Mouse (Mus musculus): Measurements from ENCODE around the gene Nusap1. TPM values are rescaled to one million over a fixed set of nuclear protein-coding genes. Genes with fewer than 3 reads are reported as not detected.
A peak's percentile ranks its signal among the peaks of the same experiment; 100 is the strongest.
"Not testable (repeated sequence)": the region's sequence is repeated elsewhere in the genome, so short reads cannot be mapped to it uniquely, and the experiment has no call there.

Gene Nusap1
- polyA plus RNA-seq, 1 experiment from 2014 or later: 53.3 TPM

DNA sequence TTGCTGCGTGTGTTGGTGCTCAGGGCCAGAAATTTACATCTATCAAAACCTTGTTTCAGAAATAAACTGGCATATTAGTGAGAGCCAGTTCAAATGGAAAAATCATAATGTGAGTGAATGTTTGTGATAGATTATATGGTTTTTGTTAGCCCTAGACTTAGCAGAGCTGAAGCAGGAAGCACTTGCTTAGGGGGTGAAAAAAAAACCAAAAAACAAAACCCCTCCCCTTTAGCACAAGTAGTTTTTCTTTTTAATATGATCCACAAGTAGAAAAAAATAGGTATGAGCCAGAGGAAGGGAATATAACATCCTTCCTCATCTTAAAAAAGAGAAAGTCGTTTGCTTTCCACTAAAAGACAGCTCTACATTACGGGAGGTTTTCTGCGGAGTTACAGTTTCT is 22.8 kb upstream of the Nusap1 start:
- no peaks in the 10 kb centered on the region for H3K9me3 ChIP-seq (replicated peaks; ENCODE audit: control insufficient read depth, low read length)
- WGBS: 19% methylated on average over 4 of the region's 4 CpGs
- peak overlapping the region; percentile 73 for H3K4me2 ChIP-seq (ENCODE audit: low read depth, low read length)
- ATAC-seq (replicated peaks; ENCODE audit: extremely low read depth, insufficient read depth, low FRiP score): no peak
- H3K27ac ChIP-seq (ENCODE audit: low read length): peak overlapping the region; percentile 99
- no peaks in the 10 kb centered on the region for H3K27me3 ChIP-seq (ENCODE audit: control insufficient read depth, insufficient read depth, low read length)
- H3K36me3 ChIP-seq (ENCODE audit: control insufficient read depth, insufficient read depth): peaks cover 27% of the 10 kb centered on the region
- H3K9ac ChIP-seq (ENCODE audit: low read length): peak overlapping the region; percentile 100
- H3K4me3 ChIP-seq (ENCODE audit: low read length): peak overlapping the region; percentile 94
- H3K4me1 ChIP-seq (ENCODE audit: control insufficient read depth, insufficient read depth, low read length): peaks cover 21% of the 10 kb centered on the region

DNA sequence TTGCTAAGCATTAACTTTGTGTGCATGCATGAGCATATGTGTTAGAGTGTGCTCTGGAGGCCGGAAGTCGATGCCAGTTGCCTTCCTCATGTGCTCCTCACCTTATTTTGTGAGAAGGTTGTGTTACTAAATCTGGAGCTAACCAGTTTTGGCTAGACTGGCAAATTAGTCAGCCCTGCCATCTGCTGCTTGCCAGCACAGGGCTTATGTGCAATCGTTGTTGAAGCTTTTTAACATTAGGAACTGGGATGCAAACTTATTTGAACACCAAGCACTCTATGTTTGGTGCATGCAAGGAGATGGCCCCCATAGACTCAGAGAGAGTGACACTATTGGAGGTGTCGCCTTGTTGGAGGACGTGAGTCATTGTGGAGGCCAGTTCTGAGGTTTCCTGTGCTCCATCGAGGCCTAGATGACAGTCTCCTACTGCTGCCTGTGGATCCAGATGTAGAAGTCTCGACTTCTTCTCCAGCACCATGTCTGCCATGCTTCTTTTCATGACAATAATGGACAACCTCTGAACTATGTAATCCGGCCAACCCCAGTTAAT is 21.2 kb upstream of the Nusap1 start:
- 76% methylated on average over 8 of the region's 8 CpGs for WGBS
- H3K4me2 ChIP-seq (ENCODE audit: low read depth, low read length): no peak overlapping the region
- no peak for ATAC-seq (replicated peaks; ENCODE audit: extremely low read depth, insufficient read depth, low FRiP score)

DNA sequence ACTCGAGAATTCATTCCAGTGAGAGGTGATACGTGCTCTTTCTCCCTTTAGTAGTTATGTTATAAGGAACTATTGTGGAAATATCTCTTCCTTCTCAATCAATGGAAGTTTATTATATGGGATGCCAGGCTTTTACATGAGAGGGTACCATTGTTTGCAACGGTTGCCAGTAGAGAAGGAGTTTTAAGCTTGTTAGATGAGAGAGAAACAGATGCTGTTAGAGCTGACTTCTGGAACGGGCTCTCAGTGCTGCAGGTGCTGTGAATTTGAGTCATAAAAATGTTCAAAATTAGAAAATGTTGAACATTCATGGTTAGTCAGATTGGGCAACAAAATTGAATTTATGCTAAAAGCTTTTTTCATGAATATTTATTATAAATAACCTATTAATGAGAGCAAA is 17.1 kb upstream of the Nusap1 start:
- H3K4me3 ChIP-seq (ENCODE audit: low read length): no peak overlapping the region
- H3K27me3 ChIP-seq (ENCODE audit: control insufficient read depth, insufficient read depth, low read length): no peaks in the 10 kb centered on the region
- no peak for ATAC-seq (replicated peaks; ENCODE audit: extremely low read depth, insufficient read depth, low FRiP score)
- no peak overlapping the region for H3K4me2 ChIP-seq (ENCODE audit: low read depth, low read length)
- no peak overlapping the region for H3K27ac ChIP-seq (ENCODE audit: low read length)
- peaks cover 42% of the 10 kb centered on the region for H3K4me1 ChIP-seq (ENCODE audit: control insufficient read depth, insufficient read depth, low read length)
- H3K36me3 ChIP-seq (ENCODE audit: control insufficient read depth, insufficient read depth): peaks cover 44% of the 10 kb centered on the region
- WGBS: 82% methylated on average over 4 of the region's 4 CpGs
- H3K9ac ChIP-seq (ENCODE audit: low read length): no peak overlapping the region
- H3K9me3 ChIP-seq (replicated peaks; ENCODE audit: control insufficient read depth, low read length): no peaks in the 10 kb centered on the region

More for the DNA sequence above, 21.2 kb upstream of the Nusap1 start:
- H3K4me3 ChIP-seq (ENCODE audit: low read length): no peak overlapping the region
- no peak overlapping the region for H3K27ac ChIP-seq (ENCODE audit: low read length)
- H3K36me3 ChIP-seq (ENCODE audit: control insufficient read depth, insufficient read depth): peaks cover 29% of the 10 kb centered on the region
- H3K9me3 ChIP-seq (replicated peaks; ENCODE audit: control insufficient read depth, low read length): no peaks in the 10 kb centered on the region
- peaks cover 30% of the 10 kb centered on the region for H3K4me1 ChIP-seq (ENCODE audit: control insufficient read depth, insufficient read depth, low read length)
- H3K27me3 ChIP-seq (ENCODE audit: control insufficient read depth, insufficient read depth, low read length): no peaks in the 10 kb centered on the region
- no peak overlapping the region for H3K9ac ChIP-seq (ENCODE audit: low read length)

DNA sequence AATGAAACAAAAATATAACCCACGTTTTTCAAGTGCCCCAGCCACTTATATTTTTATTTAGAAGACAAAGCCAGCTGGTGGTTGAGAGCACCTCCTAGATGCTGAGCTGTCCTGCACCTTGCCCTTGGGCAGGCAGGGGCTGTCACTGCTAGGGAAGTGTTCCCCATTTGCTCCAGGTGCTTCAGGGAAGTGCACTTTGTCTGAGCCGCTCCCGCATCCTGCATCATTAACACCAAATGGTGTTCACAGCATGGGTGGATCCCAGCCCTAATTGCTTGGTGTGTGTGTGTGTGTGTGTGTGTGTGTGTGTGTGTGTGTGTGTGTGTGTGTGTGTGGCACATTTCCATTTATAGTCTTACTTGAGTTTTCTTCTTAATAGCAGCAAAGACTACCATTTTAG is 16.5 kb upstream of the Nusap1 start:
- Histone ChIP-seq H3K36me3 (ENCODE audit: control insufficient read depth, insufficient read depth) (peaks cover 45% of the 10 kb centered on the region), H3K4me1 (ENCODE audit: control insufficient read depth, insufficient read depth, low read length) (peaks cover 38% of the 10 kb centered on the region)
- H3K9ac ChIP-seq (ENCODE audit: low read length); H3K9me3 ChIP-seq (replicated peaks; ENCODE audit: control insufficient read depth, low read length); H3K4me3 ChIP-seq (ENCODE audit: low read length); H3K4me2 ChIP-seq (ENCODE audit: low read depth, low read length); ATAC-seq (replicated peaks; ENCODE audit: extremely low read depth, insufficient read depth, low FRiP score); H3K27me3 ChIP-seq (ENCODE audit: control insufficient read depth, insufficient read depth, low read length); H3K27ac ChIP-seq (ENCODE audit: low read length): not testable (repeated sequence)
- WGBS: 66% methylated on average over 3 of the region's 3 CpGs

DNA sequence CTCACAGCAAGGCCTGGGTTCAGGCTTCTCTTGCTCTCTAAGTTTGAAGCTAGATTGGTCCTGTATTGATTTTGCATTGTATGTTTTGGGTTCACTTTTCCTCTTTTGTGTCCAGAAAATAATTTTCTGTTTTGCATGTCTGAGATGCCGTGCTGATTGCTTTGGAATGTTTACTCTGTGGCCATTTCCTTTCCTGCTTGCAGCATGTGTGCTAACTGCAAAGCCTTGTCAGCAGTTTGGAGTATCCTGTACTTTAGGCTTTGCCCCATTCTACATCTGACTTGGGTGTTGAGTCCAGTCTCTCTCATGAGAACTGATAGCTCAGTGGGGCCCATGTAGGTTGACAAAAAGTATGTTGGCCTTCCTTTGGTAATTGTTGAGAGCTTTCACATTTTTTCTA is 15.6 kb upstream of the Nusap1 start:
- Histone ChIP-seq H3K4me2 (ENCODE audit: low read depth, low read length) (no peak overlapping the region; the same call in 1 of the 2 replicates), H3K27me3 (ENCODE audit: control insufficient read depth, insufficient read depth, low read length) (no peaks in the 10 kb centered on the region), H3K36me3 (ENCODE audit: control insufficient read depth, insufficient read depth) (peaks cover 40% of the 10 kb centered on the region), H3K9ac (ENCODE audit: low read length) (0 out of 2 replicates have a peak overlapping the region, but pooled peaks have one; percentile 25), H3K4me3 (ENCODE audit: low read length) (no peak overlapping the region), H3K9me3 (replicated peaks; ENCODE audit: control insufficient read depth, low read length) (no peaks in the 10 kb centered on the region), H3K4me1 (ENCODE audit: control insufficient read depth, insufficient read depth, low read length) (peaks cover 34% of the 10 kb centered on the region), H3K27ac (ENCODE audit: low read length) (no peak overlapping the region; the same call in 1 of the 2 replicates)
- 27% methylated on average over 1 of the region's 1 CpGs for WGBS
- no peak for ATAC-seq (replicated peaks; ENCODE audit: extremely low read depth, insufficient read depth, low FRiP score)

DNA sequence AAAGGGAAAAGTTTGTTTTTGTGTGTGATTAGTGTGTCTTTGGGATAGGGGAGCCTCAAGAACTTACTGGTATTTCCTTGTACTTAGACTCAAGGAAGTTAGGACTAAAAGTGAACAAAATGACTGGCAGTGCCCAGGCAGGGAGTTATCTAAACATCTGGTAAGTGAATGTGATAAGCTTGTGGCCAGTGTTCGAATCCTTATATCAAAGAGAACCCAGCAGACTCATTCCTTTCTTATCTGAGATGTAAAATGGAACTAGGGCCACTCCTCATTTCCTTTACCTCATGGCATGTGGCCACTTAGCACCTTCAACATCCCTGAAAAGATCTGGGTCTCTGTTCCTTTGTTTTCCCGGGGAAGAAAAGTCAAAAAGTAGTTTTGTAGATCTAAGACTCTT is 14.2 kb upstream of the Nusap1 start:
- ATAC-seq (replicated peaks; ENCODE audit: extremely low read depth, insufficient read depth, low FRiP score): no peak

DNA sequence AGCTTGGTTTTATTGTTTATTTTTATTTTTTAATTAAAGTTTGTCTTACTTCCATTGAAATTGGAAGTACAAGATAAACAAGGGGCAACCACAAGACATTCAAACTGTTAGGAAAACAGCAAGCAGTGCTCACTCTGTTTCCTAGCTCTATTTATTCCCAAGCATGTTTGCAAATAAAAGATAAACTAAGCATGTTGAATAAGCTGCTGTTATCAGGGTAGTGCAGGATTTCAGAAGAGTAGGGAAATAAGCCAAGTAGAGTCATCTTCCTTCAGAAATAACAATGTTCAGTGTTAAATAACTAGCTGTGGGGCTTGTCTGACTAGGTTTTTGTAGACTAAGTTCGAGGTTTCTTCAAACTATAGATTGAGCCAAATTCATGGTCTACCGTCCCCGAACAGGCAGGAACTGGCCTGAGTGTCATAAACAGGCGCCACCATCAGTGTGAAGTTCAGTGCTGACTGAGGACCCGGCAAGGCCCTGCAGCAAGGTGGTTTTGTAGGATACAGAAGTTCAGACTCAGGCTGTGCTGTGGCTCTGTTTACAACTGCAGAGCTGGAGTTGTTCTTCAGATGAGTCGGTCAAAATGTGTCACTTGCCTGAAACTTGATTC is 12.6 kb upstream of the Nusap1 start:
- H3K4me1 ChIP-seq (ENCODE audit: control insufficient read depth, insufficient read depth, low read length): peaks cover 27% of the 10 kb centered on the region
- peaks cover 46% of the 10 kb centered on the region for H3K36me3 ChIP-seq (ENCODE audit: control insufficient read depth, insufficient read depth)
- no peak overlapping the region for H3K27ac ChIP-seq (ENCODE audit: low read length)
- H3K9me3 ChIP-seq (replicated peaks; ENCODE audit: control insufficient read depth, low read length): no peaks in the 10 kb centered on the region
- no peak overlapping the region for H3K4me3 ChIP-seq (ENCODE audit: low read length)
- 85% methylated on average over 6 of the region's 6 CpGs for WGBS
- H3K9ac ChIP-seq (ENCODE audit: low read length): no peak overlapping the region
- ATAC-seq (replicated peaks; ENCODE audit: extremely low read depth, insufficient read depth, low FRiP score): no peak
- no peak overlapping the region for H3K4me2 ChIP-seq (ENCODE audit: low read depth, low read length)
- H3K27me3 ChIP-seq (ENCODE audit: control insufficient read depth, insufficient read depth, low read length): no peaks in the 10 kb centered on the region

More for the DNA sequence above, 14.2 kb upstream of the Nusap1 start:
- H3K27ac ChIP-seq (ENCODE audit: low read length): no peak overlapping the region
- H3K4me3 ChIP-seq (ENCODE audit: low read length): no peak overlapping the region
- H3K4me2 ChIP-seq (ENCODE audit: low read depth, low read length): no peak overlapping the region
- H3K9me3 ChIP-seq (replicated peaks; ENCODE audit: control insufficient read depth, low read length): no peaks in the 10 kb centered on the region
- peaks cover 46% of the 10 kb centered on the region for H3K36me3 ChIP-seq (ENCODE audit: control insufficient read depth, insufficient read depth)
- 14% methylated on average over 2 of the region's 2 CpGs for WGBS
- no peaks in the 10 kb centered on the region for H3K27me3 ChIP-seq (ENCODE audit: control insufficient read depth, insufficient read depth, low read length)
- H3K9ac ChIP-seq (ENCODE audit: low read length): no peak overlapping the region
- H3K4me1 ChIP-seq (ENCODE audit: control insufficient read depth, insufficient read depth, low read length): peaks cover 29% of the 10 kb centered on the region

DNA sequence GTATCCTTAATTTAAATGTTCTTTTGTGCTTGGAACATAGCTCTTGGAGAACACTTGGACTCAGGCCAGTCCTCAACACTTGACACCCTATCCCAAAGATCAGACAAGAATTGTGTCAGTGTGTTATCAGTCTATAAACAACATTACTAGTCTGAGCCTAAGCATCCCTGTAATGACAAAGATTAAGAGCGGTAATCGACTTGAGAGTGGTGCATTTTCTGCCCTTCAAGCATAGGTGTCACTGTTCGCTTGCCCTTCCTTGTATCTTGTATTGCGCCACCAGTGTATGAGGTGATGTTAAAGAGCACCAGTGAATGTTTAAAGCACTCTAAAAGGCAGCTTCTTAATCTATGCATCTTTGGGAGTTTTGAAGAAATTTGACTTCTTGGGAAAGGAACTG is 11.1 kb upstream of the Nusap1 start:
- Histone ChIP-seq H3K4me3 (ENCODE audit: low read length) (no peak overlapping the region), H3K9me3 (replicated peaks; ENCODE audit: control insufficient read depth, low read length) (no peaks in the 10 kb centered on the region), H3K27me3 (ENCODE audit: control insufficient read depth, insufficient read depth, low read length) (no peaks in the 10 kb centered on the region), H3K4me2 (ENCODE audit: low read depth, low read length) (no peak overlapping the region), H3K9ac (ENCODE audit: low read length) (no peak overlapping the region), H3K27ac (ENCODE audit: low read length) (no peak overlapping the region), H3K4me1 (ENCODE audit: control insufficient read depth, insufficient read depth, low read length) (peaks cover 18% of the 10 kb centered on the region), H3K36me3 (ENCODE audit: control insufficient read depth, insufficient read depth) (peaks cover 38% of the 10 kb centered on the region)
- whole genome bisulfite sequencing: 80% methylated on average over 4 of the region's 4 CpGs
- no peak for ATAC-seq (replicated peaks; ENCODE audit: extremely low read depth, insufficient read depth, low FRiP score)

DNA sequence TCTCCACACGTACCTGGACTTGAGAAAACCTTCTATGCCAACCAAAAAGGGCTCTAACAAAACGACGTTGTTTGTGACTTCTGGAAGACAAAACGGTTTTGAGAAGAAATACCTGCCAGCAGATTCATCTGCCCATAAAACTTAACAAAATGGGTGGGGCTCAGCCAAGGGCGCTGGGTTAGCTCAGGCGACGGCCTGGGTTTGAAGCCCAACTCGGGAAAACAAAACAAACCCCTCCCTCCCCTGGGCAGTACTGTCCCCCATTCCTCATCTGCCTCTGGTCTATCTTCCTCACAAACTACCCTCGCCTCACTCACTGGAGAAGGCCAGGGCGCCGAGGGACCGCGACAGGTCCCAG is 278 bp upstream of the Nusap1 start:
- H3K4me1 ChIP-seq (ENCODE audit: control insufficient read depth, insufficient read depth, low read length): peaks cover 19% of the 10 kb centered on the region
- ATAC-seq (replicated peaks; ENCODE audit: extremely low read depth, insufficient read depth, low FRiP score): peak; percentile 59

More for the DNA sequence above, 278 bp upstream of the Nusap1 start:
- peak overlapping the region; percentile 87 for H3K4me2 ChIP-seq (ENCODE audit: low read depth, low read length)
- H3K36me3 ChIP-seq (ENCODE audit: control insufficient read depth, insufficient read depth): no peaks in the 10 kb centered on the region
- 0% methylated on average over 13 of the region's 13 CpGs for WGBS
- H3K9me3 ChIP-seq (replicated peaks; ENCODE audit: control insufficient read depth, low read length): no peaks in the 10 kb centered on the region
- peak overlapping the region; percentile 66 for H3K27ac ChIP-seq (ENCODE audit: low read length)
- peak overlapping the region; percentile 81 for H3K9ac ChIP-seq (ENCODE audit: low read length)
- H3K4me3 ChIP-seq (ENCODE audit: low read length): peak overlapping the region; percentile 81
- H3K27me3 ChIP-seq (ENCODE audit: control insufficient read depth, insufficient read depth, low read length): no peaks in the 10 kb centered on the region
